Mouse (Mus musculus): Measurements from ENCODE around the gene Arfgef2. TPM values are rescaled to one million over a fixed set of nuclear protein-coding genes. Genes with fewer than 3 reads are reported as not detected.
A peak's percentile ranks its signal among the peaks of the same experiment; 100 is the strongest.

The Arfgef2 gene
- polyA plus RNA-seq, 1 experiment from 2014 or later: 4.5 TPM

DNA sequence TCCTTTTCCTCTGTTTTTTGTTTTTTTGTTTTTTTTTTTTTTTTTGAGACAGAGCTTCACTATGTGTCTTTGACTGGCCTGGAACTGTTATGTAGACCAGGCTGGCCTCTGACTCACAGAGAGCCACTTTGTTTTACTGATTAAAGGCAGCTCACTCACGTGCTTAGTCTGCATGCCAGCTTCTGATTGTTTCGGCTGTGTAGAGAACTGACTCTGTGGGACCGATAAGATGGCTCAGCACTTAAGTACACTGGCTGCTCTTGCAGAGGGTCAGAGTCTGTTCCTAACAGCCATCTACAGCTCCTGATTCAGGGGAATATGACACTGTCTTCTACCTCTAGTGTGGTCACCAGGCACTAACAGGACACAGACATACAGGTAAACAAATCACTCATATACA lies 57.1 kb downstream of the Arfgef2 start:
- Histone ChIP-seq H3K27me3 (no peaks in the 10 kb centered on the region), H3K27ac (replicated peaks) (no peak overlapping the region), H3K4me3 (replicated peaks) (no peak overlapping the region), H3K9me3 (replicated peaks) (no peaks in the 10 kb centered on the region), H3K36me3 (peaks cover 79% of the 10 kb centered on the region), H3K4me2 (replicated peaks) (no peak overlapping the region), H3K9ac (no peak overlapping the region), H3K4me1 (no peaks in the 10 kb centered on the region)
- ATAC-seq (ENCODE audit: insufficient number of reproducible peaks, low FRiP score, low TSS enrichment, low read depth): no peak
- whole genome bisulfite sequencing: 66% methylated on average over 3 of the region's 3 CpGs

DNA sequence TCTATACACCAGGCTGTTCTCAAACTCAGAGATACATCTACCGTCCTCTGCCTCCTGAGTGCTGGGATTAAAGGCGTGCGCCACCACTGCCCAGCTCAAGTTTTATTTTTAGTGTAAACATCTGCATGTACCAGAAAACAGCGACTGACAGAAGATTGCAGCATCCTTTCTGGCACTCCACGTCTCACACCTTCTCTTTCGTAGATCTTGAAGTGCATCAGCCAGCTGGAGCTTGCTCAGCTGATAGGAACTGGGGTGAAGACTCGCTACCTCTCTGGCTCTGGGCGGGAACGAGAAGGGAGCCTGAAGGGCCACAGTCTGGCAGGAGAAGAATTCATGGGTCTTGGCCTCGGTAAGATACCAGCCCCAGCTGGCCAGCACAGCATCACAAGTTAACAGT lies 60.1 kb downstream of the Arfgef2 start:
- Histone ChIP-seq H3K9me3 (replicated peaks) (no peaks in the 10 kb centered on the region), H3K4me1 (no peaks in the 10 kb centered on the region), H3K4me2 (replicated peaks) (no peak overlapping the region), H3K27ac (replicated peaks) (no peak overlapping the region), H3K4me3 (replicated peaks) (no peak overlapping the region), H3K36me3 (peaks cover 83% of the 10 kb centered on the region), H3K27me3 (no peaks in the 10 kb centered on the region), H3K9ac (no peak overlapping the region)
- no peak for ATAC-seq (ENCODE audit: insufficient number of reproducible peaks, low FRiP score, low TSS enrichment, low read depth)
- 80% methylated on average over 10 of the region's 10 CpGs for WGBS

DNA sequence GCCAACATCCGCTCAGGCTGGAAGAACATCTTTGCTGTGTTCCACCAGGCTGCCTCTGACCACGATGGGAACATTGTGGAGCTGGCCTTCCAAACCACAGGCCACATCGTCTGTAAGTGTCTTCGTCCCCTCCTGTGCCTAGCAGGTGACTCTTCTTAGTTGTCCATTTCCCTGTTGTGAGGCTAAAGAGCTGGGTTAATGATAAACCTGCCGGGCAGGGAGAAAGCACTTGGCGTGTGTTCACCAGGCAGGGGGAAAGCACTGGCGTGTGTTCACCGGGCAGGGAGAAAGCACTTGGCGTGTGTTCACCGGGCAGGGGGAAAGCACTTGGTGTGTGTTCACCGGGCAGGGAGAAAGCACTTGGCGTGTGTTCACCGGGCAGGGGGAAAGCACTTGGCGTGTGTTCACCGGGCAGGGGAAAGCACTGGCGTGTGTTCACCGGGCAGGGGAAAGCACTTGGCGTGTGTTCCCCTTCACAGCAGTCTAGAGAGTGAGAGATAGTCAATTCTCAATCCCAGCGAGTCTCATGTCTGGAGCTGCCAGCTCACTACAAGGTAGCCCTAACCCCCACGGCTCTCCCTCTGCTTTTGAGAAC lies 65.0 kb downstream of the Arfgef2 start:
- H3K36me3 ChIP-seq: peaks cover 87% of the 10 kb centered on the region
- no peaks in the 10 kb centered on the region for H3K27me3 ChIP-seq
- no peaks in the 10 kb centered on the region for H3K9me3 ChIP-seq (replicated peaks)
- WGBS: 89% methylated on average over 20 of the region's 20 CpGs
- no peak overlapping the region for H3K4me2 ChIP-seq (replicated peaks)
- H3K27ac ChIP-seq (replicated peaks): no peak overlapping the region
- H3K4me1 ChIP-seq: 0 out of 2 replicates have a peak, but pooled peaks cover 3% of the 10 kb centered on the region
- ATAC-seq (ENCODE audit: insufficient number of reproducible peaks, low FRiP score, low TSS enrichment, low read depth): no peak
- no peak overlapping the region for H3K9ac ChIP-seq
- no peak overlapping the region for H3K4me3 ChIP-seq (replicated peaks)

DNA sequence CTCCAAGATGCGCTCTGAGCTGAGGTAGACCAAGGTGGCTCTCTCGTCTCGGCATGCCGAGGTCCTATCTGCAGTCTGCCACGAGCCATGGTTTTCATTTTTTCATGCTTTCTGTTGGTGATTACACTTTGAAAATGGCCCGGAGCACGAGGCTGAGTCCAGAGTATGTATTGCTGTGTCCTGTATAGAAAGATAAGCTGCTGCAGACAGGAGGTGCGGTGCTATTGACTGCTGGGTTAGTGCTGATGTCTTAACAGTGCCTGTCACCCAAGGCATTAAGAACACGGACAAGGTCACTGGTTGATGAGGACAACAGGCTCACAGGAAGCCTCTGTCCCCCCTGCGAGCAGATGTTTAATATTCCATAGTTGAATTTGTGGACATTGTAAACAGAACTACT lies 65.5 kb downstream of the Arfgef2 start:
- H3K4me2 ChIP-seq (replicated peaks): no peak overlapping the region
- no peak overlapping the region for H3K4me3 ChIP-seq (replicated peaks)
- WGBS: 89% methylated on average over 10 of the region's 10 CpGs
- H3K27me3 ChIP-seq: no peaks in the 10 kb centered on the region
- H3K36me3 ChIP-seq: peaks cover 82% of the 10 kb centered on the region
- no peak overlapping the region for H3K27ac ChIP-seq (replicated peaks)
- no peaks in the 10 kb centered on the region for H3K9me3 ChIP-seq (replicated peaks)
- no peak overlapping the region for H3K9ac ChIP-seq
- 0 out of 2 replicates have a peak, but pooled peaks cover 3% of the 10 kb centered on the region for H3K4me1 ChIP-seq
- ATAC-seq (ENCODE audit: insufficient number of reproducible peaks, low FRiP score, low TSS enrichment, low read depth): no peak

DNA sequence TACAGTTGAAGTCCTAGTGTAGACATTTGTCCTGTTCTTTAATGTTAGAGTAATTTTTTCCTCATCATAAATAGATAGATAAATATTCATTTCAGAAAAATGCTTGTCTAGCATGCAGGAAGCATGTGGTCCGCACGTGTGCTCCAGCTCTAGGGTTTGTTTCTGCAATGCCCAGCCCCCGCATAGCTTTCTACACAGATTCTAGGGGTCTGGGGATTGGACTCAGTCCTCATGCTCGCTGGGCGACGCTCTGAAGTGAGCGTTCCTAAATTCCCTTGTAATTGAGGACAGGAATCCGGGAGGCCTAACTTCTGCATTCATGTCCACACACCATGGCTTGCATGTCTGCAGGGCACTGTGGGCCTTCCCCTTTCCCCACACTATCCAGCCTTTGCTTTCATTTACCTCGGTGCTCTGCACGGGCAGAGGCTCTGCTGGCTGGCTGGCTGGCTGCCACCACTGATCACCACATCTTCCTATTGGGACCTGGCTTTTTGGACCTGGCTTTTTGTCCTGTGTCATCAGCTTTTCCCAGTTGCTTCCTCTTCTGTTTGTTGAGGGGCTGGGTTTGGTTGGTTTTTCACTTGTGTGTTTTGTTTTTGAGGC lies 69.4 kb downstream of the Arfgef2 start:
- Histone ChIP-seq H3K4me3 (replicated peaks) (no peak overlapping the region), H3K9me3 (replicated peaks) (no peaks in the 10 kb centered on the region), H3K27ac (replicated peaks) (peak overlapping the region; percentile 76), H3K36me3 (peaks cover 71% of the 10 kb centered on the region), H3K4me1 (0 out of 2 replicates have a peak, but pooled peaks cover 3% of the 10 kb centered on the region), H3K9ac (no peak overlapping the region), H3K27me3 (no peaks in the 10 kb centered on the region), H3K4me2 (replicated peaks) (no peak overlapping the region)
- 39% methylated on average over 10 of the region's 10 CpGs for WGBS
- ATAC-seq (ENCODE audit: insufficient number of reproducible peaks, low FRiP score, low TSS enrichment, low read depth): peak; percentile 51; the same call in 1 of the 2 replicates

DNA sequence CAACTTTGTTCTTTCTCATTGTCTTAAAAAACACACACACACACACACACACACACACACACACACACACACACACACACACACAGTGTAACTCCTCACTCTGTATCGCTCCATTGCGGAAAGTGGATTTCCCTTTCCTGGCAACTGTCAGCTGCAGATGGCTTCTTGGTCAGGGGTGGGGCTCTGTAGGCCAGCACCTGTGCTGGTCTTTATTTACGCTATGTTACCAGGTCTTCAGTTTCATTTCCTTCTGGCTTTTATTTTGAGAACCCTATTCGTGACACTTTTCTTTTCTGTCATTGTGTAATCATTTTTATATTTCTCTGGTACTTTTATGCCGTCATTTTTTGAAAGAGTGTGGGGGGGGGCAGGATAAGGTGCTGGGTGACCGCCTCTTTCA lies 70.2 kb downstream of the Arfgef2 start:
- no peak for ATAC-seq (ENCODE audit: insufficient number of reproducible peaks, low FRiP score, low TSS enrichment, low read depth)
- H3K9me3 ChIP-seq (replicated peaks): no peaks in the 10 kb centered on the region
- H3K27me3 ChIP-seq: no peaks in the 10 kb centered on the region
- no peak overlapping the region for H3K4me3 ChIP-seq (replicated peaks)
- H3K36me3 ChIP-seq: peaks cover 65% of the 10 kb centered on the region
- H3K9ac ChIP-seq: no peak overlapping the region
- no peak overlapping the region; the same call in 1 of the 2 replicates for H3K27ac ChIP-seq (replicated peaks)
- WGBS: 82% methylated on average over 6 of the region's 6 CpGs
- 0 out of 2 replicates have a peak, but pooled peaks cover 3% of the 10 kb centered on the region for H3K4me1 ChIP-seq
- H3K4me2 ChIP-seq (replicated peaks): no peak overlapping the region

DNA sequence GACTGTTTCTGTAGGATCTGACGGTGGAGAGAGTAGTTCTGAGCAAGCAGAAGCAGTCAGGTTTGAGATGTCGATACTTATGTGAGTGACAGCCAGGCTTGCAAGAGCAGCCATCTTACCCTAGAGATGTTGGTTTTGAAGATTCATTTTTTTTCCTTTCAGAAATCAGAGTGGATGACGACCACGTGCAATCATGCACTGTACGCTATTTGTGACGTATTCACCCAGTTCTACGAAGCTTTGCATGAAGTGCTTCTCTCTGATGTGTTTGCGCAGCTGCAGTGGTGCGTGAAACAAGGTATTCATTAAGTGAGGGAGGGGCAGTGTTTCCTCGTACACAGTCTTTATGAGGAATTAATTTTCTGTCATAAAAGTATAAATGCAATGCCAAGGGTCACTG lies 70.9 kb downstream of the Arfgef2 start:
- H3K27me3 ChIP-seq: no peaks in the 10 kb centered on the region
- no peak for ATAC-seq (ENCODE audit: insufficient number of reproducible peaks, low FRiP score, low TSS enrichment, low read depth)
- H3K4me3 ChIP-seq (replicated peaks): no peak overlapping the region
- H3K27ac ChIP-seq (replicated peaks): no peak overlapping the region
- H3K4me2 ChIP-seq (replicated peaks): no peak overlapping the region
- H3K36me3 ChIP-seq: peaks cover 60% of the 10 kb centered on the region
- no peak overlapping the region for H3K9ac ChIP-seq
- no peaks in the 10 kb centered on the region for H3K9me3 ChIP-seq (replicated peaks)
- 81% methylated on average over 10 of the region's 10 CpGs for WGBS
- 0 out of 2 replicates have a peak, but pooled peaks cover 3% of the 10 kb centered on the region for H3K4me1 ChIP-seq

DNA sequence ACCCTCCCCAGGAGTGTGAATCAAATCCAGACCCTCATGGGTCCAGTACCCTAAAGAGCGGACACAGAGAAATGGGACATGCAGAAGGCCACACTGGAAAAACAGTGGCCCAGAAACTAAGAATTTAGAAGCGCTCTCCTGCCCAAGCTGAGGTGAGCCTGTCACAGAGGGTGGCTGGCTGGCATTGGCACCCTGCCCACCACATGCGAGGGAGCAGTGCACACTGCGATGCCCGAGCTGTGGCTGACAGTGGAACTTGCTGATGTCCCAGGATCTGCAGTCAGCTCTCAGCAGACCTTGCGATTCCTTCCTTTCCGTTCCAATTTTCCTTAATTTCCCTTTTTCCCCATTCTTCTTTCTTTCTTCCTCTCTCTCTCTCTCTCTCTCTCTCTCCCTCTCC lies 79.7 kb downstream of the Arfgef2 start:
- WGBS: 66% methylated on average over 7 of the region's 7 CpGs
- no peaks in the 10 kb centered on the region for H3K27me3 ChIP-seq
- H3K4me3 ChIP-seq (replicated peaks): no peak overlapping the region
- H3K4me2 ChIP-seq (replicated peaks): no peak overlapping the region
- peaks cover 14% of the 10 kb centered on the region; the same call in 1 of the 2 replicates for H3K36me3 ChIP-seq
- no peak overlapping the region for H3K9ac ChIP-seq
- H3K4me1 ChIP-seq: peaks cover 10% of the 10 kb centered on the region; the same call in 1 of the 2 replicates
- peak overlapping the region; percentile 71 for H3K27ac ChIP-seq (replicated peaks)
- no peaks in the 10 kb centered on the region for H3K9me3 ChIP-seq (replicated peaks)
- ATAC-seq (ENCODE audit: insufficient number of reproducible peaks, low FRiP score, low TSS enrichment, low read depth): no peak

DNA sequence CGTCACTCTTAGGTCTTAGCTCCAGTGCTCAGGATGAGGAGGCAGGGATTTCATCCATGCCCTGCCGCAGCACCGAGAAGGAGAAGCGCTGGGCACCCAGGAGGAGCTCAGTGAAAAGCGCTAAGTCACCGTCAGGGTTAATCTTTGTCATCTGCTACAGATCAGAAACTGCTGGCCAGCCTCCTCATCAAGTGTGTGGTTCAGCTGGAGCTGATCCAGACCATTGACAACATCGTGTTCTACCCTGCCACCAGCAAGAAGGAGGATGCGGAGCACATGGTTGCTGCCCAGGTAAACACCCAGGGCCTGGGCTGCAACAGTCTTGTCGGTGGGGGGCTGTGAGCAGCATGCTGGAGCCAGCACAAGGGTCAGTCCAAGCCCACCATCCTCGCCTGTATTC lies 80.2 kb downstream of the Arfgef2 start:
- Histone ChIP-seq H3K27ac (replicated peaks) (no peak overlapping the region), H3K4me1 (peaks cover 10% of the 10 kb centered on the region; the same call in 1 of the 2 replicates), H3K4me2 (replicated peaks) (no peak overlapping the region), H3K27me3 (no peaks in the 10 kb centered on the region), H3K9ac (no peak overlapping the region), H3K4me3 (replicated peaks) (no peak overlapping the region), H3K36me3 (peaks cover 14% of the 10 kb centered on the region; the same call in 1 of the 2 replicates), H3K9me3 (replicated peaks) (no peaks in the 10 kb centered on the region)
- 58% methylated on average over 10 of the region's 10 CpGs for WGBS
- no peak for ATAC-seq (ENCODE audit: insufficient number of reproducible peaks, low FRiP score, low TSS enrichment, low read depth)

DNA sequence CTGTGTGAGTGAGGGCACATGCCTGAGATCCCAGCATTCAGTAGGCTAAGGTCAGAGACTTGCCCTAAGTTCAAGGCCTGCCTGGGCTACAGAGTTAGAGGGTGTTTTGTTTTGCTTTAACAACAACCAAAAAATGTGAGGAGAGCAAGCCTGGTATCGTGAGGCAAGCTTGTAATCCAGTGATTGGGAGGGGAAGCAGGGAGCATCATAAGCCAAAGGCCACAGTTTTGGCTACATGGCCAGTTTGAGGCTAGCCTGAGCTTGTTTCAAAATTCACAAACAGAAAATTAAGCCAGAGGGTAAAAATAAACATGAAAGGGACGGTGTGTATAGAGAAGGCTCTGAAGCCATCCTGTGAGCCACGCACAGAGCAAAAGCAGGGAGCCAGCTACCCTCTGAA lies 80.8 kb downstream of the Arfgef2 start:
- Histone ChIP-seq H3K27ac (replicated peaks) (no peak overlapping the region), H3K4me2 (replicated peaks) (no peak overlapping the region), H3K36me3 (peaks cover 17% of the 10 kb centered on the region; the same call in 1 of the 2 replicates), H3K9ac (no peak overlapping the region), H3K4me3 (replicated peaks) (no peak overlapping the region), H3K4me1 (peaks cover 10% of the 10 kb centered on the region; the same call in 1 of the 2 replicates), H3K27me3 (no peaks in the 10 kb centered on the region), H3K9me3 (replicated peaks) (no peaks in the 10 kb centered on the region)
- 75% methylated on average over 3 of the region's 3 CpGs for WGBS
- ATAC-seq (ENCODE audit: insufficient number of reproducible peaks, low FRiP score, low TSS enrichment, low read depth): no peak

DNA sequence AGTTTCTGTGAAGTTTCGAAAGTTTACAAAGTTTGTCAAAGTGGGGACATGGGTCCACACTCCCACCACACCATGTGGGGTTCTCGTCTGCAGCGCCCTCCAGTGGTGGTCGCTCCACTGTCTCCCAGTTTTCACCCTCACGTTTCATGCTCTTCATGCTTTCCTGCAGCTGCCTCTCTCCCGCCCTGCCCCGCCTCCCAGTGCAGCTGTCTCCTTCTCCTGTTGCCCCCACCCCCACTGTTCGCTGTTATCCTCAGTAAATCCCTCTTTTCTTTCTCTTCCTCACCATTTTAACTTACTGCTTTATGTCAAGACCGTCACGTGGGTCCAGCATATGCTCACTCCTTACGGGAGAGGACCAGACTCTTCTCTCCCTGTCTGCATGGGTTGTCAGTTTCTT lies 82.4 kb downstream of the Arfgef2 start:
- no peak overlapping the region for H3K4me3 ChIP-seq (replicated peaks)
- WGBS: 39% methylated on average over 11 of the region's 11 CpGs
- ATAC-seq (ENCODE audit: insufficient number of reproducible peaks, low FRiP score, low TSS enrichment, low read depth): peak; percentile 63; the same call in 1 of the 2 replicates

More for the DNA sequence above, 82.4 kb downstream of the Arfgef2 start:
- Histone ChIP-seq H3K9ac (no peak overlapping the region), H3K4me1 (peaks cover 10% of the 10 kb centered on the region; the same call in 1 of the 2 replicates), H3K27me3 (no peaks in the 10 kb centered on the region), H3K9me3 (replicated peaks) (no peaks in the 10 kb centered on the region), H3K27ac (replicated peaks) (no peak overlapping the region), H3K4me2 (replicated peaks) (no peak overlapping the region), H3K36me3 (peaks cover 26% of the 10 kb centered on the region)

Data from embryonic facial prominence, embryonic 15.5 days (tissue).